8 mouse cellular contexts compared by ENCODE assay signal in the genomic region with DNA sequence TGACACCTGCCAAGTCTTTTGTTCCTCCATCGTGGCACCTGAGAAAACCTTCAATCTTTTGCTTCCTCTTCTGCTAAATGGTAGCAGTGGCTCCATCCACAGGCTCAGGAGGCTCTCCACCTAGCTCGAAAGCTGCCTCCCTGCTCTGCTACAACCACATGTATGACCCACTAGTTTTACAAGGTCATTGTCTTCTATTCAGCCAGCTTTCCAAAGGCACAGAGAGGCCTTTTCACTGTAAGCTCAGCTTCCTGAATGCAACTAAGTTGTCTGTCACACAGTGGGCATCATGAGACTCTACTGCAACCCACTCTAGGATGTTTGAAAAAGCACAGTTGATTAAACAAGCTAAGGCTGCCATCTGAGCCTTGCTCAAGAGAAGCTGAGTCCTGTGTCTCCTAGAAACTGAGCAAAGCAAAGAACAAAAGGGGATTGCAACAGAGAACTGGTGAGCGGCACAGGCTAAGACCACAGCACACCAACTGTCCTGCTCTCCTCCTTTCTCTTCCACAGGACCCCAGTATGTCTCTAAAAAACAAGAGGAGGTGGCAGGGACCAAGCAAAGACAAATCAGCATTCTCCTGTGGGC. TPM values are rescaled to one million over a fixed set of nuclear protein-coding genes. Genes with fewer than 3 reads are reported as not detected.
DNase-seq lines count a peak whose midpoint lies in the region; ATAC-seq and TF ChIP-seq lines count a peak whose summit lies in the region.
"Not testable (repeated sequence)": the region's sequence is repeated elsewhere in the genome, so short reads cannot be mapped to it uniquely, and the experiment has no call there.

No protein-coding gene starts in this region.

- not testable (repeated sequence) for H3K36me3 ChIP-seq in forebrain, embryonic 16.5 days (ENCODE audit: control insufficient read depth, insufficient read depth); heart, postnatal 0 days (replicated peaks; ENCODE audit: control insufficient read depth, insufficient read depth, low read length)

- intact Hi-C loops in left cerebral cortex, postnatal 25 days (cut with DNase I), result not testable (repeated sequence)

- H3K4me2 ChIP-seq in forebrain, embryonic 16.5 days (ENCODE audit: low read length); heart, postnatal 0 days (ENCODE audit: low read depth, low read length): not testable (repeated sequence)

- H3K4me3 ChIP-seq in forebrain, embryonic 16.5 days (replicated peaks; ENCODE audit: low read length); heart, postnatal 0 days (ENCODE audit: low read depth, low read length): not testable (repeated sequence)

- not testable (repeated sequence) for H3K9ac ChIP-seq in forebrain, embryonic 16.5 days (replicated peaks; ENCODE audit: low read depth, low read length); heart, postnatal 0 days (replicated peaks; ENCODE audit: low read depth, low read length)

- TF ChIP-seq CTCF in heart, postnatal 0 days (IDR thresholded peaks at IDR 0.05; ENCODE audit: low read depth), result not testable (repeated sequence)

- not testable (repeated sequence) for H3K9me3 ChIP-seq in forebrain, embryonic 16.5 days (ENCODE audit: control insufficient read depth, low read length); heart, postnatal 0 days (replicated peaks; ENCODE audit: control insufficient read depth, low read length)

- not testable (repeated sequence) for TF ChIP-seq EP300 in heart, postnatal 0 days (IDR thresholded peaks at IDR 0.05; ENCODE audit: low read depth)

- 86% methylated on average over 2 of the region's 3 CpGs for WGBS in forebrain, embryonic 16.5 days
- WGBS in heart, postnatal 0 days, result 73% methylated on average over 2 of the region's 3 CpGs

- H3K4me1 ChIP-seq in forebrain, embryonic 16.5 days (replicated peaks; ENCODE audit: control insufficient read depth, insufficient read depth, low read length); heart, postnatal 0 days (ENCODE audit: control insufficient read depth, insufficient read depth): not testable (repeated sequence)

- DNase-seq in adrenal gland, adult 8-10 months, result peak; percentile 86
- not testable (repeated sequence) for DNase-seq in heart, postnatal 0 days (ENCODE audit: low spot score)
- DNase-seq in kidney, adult 9 months, result peak; percentile 93
- DNase-seq in left cerebral cortex, postnatal 25 days (ENCODE audit: low spot score in 2 of 2), result peak; percentile 94 to 99
- peak; percentile 92 for DNase-seq in lung, postnatal 36 days
- DNase-seq in ovary, postnatal 14 days (ENCODE audit: low spot score), result peak; percentile 72
- DNase-seq in thymus, postnatal 36 days, result peak; percentile 49 to 58

- not testable (repeated sequence) for H3K27me3 ChIP-seq in forebrain, embryonic 16.5 days (replicated peaks; ENCODE audit: control insufficient read depth, insufficient read depth, low read length); heart, postnatal 0 days (ENCODE audit: control insufficient read depth, insufficient read depth, low read length)

- not testable (repeated sequence) for H3K27ac ChIP-seq in forebrain, embryonic 16.5 days (ENCODE audit: low read length); heart, postnatal 0 days (ENCODE audit: low read depth)

- ATAC-seq in forebrain, embryonic 16.5 days, result peak; percentile 6
- ATAC-seq in heart, postnatal 0 days (ENCODE audit: insufficient read depth, low read depth), result peak; percentile 12

RNA-seq across cellular contexts. Expression of a gene that starts 33.2 kb away (rescaled TPM):
- total RNA-seq in adrenal gland, adult 8-10 months (2022), result 10 to 100 TPM; 40.4 to 63.9 (median 50.9) TPM
- 17.0 and 19.2 TPM in 2 replicates for polyA plus RNA-seq in forebrain, embryonic 16.5 days (2015; fragmentation: Nextera tagmentation; extraction: Ambion mirVana)
- total RNA-seq in heart, postnatal 0 days (2014; rRNA removed; ENCODE audit: low replicate concordance), result 25.5 and 54.0 TPM in 2 replicates
- polyA plus RNA-seq in heart, postnatal 0 days (2015; fragmentation: Nextera tagmentation; extraction: Ambion mirVana), result 7.7 and 8.4 TPM in 2 replicates
- total RNA-seq in left cerebral cortex, postnatal 25 days (2021), result 10 to 100 TPM; 50.6 to 56.9 TPM
